ENCODE assay signal across 19 mouse cellular contexts in genomic region chr5:106327592-106328150, GRCm38 (mm10).
DNase-seq lines count a peak whose midpoint lies in the region; ATAC-seq and TF ChIP-seq lines count a peak whose summit lies in the region.
"Had no signal": no experiment of that assay in that cellular context is flagged by ENCODE, and none has a peak within 500 bp of the region (broad histone marks: within the 10 kb centered on the region; RNA-seq: fewer than 3 reads in every experiment).

No protein-coding gene starts in this region.

- TF ChIP-seq POLR2A in brain, embryonic 14.5 days (IDR thresholded peaks at IDR 0.05; ENCODE audit: borderline replicate concordance, extremely low read depth, insufficient read depth, insufficient read length, poor library complexity, severe bottlenecking), result no peak

- H3K36me3 ChIP-seq in forebrain, embryonic 12.5 days (replicated peaks), result no peaks in the 10 kb centered on the region
- H3K36me3 ChIP-seq in forebrain, embryonic 10.5 days (replicated peaks), result no peaks in the 10 kb centered on the region
- no peaks in the 10 kb centered on the region for H3K36me3 ChIP-seq in midbrain, embryonic 13.5 days
- no peaks in the 10 kb centered on the region for H3K36me3 ChIP-seq in midbrain, embryonic 14.5 days (ENCODE audit: control insufficient read depth, insufficient read depth, low read length)
- no peaks in the 10 kb centered on the region for H3K36me3 ChIP-seq in forebrain, postnatal 0 days (ENCODE audit: insufficient read depth)
- H3K36me3 ChIP-seq: embryonic facial prominence, embryonic 10.5 days; heart, embryonic 10.5 days had no signal

- H3K4me3 ChIP-seq in forebrain, embryonic 12.5 days (replicated peaks), result no peak overlapping the region
- no peak overlapping the region for H3K4me3 ChIP-seq in forebrain, embryonic 10.5 days
- no peak overlapping the region for H3K4me3 ChIP-seq in midbrain, embryonic 13.5 days (replicated peaks)
- H3K4me3 ChIP-seq in midbrain, embryonic 14.5 days (replicated peaks; ENCODE audit: low read depth, low read length), result no peak overlapping the region
- H3K4me3 ChIP-seq in forebrain, postnatal 0 days (ENCODE audit: low read depth, low read length), result no peak overlapping the region
- H3K4me3 ChIP-seq: embryonic facial prominence, embryonic 10.5 days; gastrocnemius, adult 2 months; heart, embryonic 10.5 days had no signal

- no peak overlapping the region for H3K27ac ChIP-seq in forebrain, embryonic 12.5 days
- H3K27ac ChIP-seq in forebrain, embryonic 10.5 days, result no peak overlapping the region
- H3K27ac ChIP-seq in midbrain, embryonic 13.5 days, result no peak overlapping the region
- no peak overlapping the region for H3K27ac ChIP-seq in midbrain, embryonic 14.5 days (replicated peaks; ENCODE audit: low read depth, low read length)
- H3K27ac ChIP-seq in forebrain, postnatal 0 days (ENCODE audit: low read depth, low read length), result no peak overlapping the region
- H3K27ac ChIP-seq: embryonic facial prominence, embryonic 10.5 days; gastrocnemius, adult 2 months; heart, embryonic 10.5 days; hindbrain, embryonic 14.5 days had no signal

- peaks cover 6% of the 10 kb centered on the region for H3K4me1 ChIP-seq in forebrain, embryonic 12.5 days
- H3K4me1 ChIP-seq in forebrain, embryonic 10.5 days, result peaks cover 13% of the 10 kb centered on the region
- H3K4me1 ChIP-seq in midbrain, embryonic 13.5 days (replicated peaks), result peaks cover 15% of the 10 kb centered on the region
- peaks cover 8% of the 10 kb centered on the region; the same call in 1 of the 2 replicates for H3K4me1 ChIP-seq in midbrain, embryonic 14.5 days (ENCODE audit: control insufficient read depth, insufficient read depth, low read length)
- H3K4me1 ChIP-seq in forebrain, postnatal 0 days (ENCODE audit: insufficient read depth), result 0 out of 2 replicates have a peak, but pooled peaks cover 6% of the 10 kb centered on the region
- H3K4me1 ChIP-seq: heart, embryonic 10.5 days had no signal

- H3K9me3 ChIP-seq in forebrain, embryonic 12.5 days, result no peaks in the 10 kb centered on the region
- H3K9me3 ChIP-seq in forebrain, embryonic 10.5 days, result no peaks in the 10 kb centered on the region
- H3K9me3 ChIP-seq in midbrain, embryonic 13.5 days, result no peaks in the 10 kb centered on the region
- no peaks in the 10 kb centered on the region for H3K9me3 ChIP-seq in midbrain, embryonic 14.5 days (ENCODE audit: control insufficient read depth, low read length)
- H3K9me3 ChIP-seq in forebrain, postnatal 0 days (ENCODE audit: low read length), result no peaks in the 10 kb centered on the region
- H3K9me3 ChIP-seq: embryonic facial prominence, embryonic 10.5 days; heart, embryonic 10.5 days had no signal

- no peak for TF ChIP-seq CTCF in brain, embryonic 14.5 days (IDR thresholded peaks at IDR 0.05; ENCODE audit: borderline replicate concordance, extremely low read depth, insufficient read depth, insufficient read length)
- no peak for TF ChIP-seq CTCF in forebrain, postnatal 0 days (IDR thresholded peaks at IDR 0.05; ENCODE audit: low read depth)

- peaks cover 33% of the 10 kb centered on the region for H3K27me3 ChIP-seq in forebrain, embryonic 12.5 days
- peaks cover 72% of the 10 kb centered on the region for H3K27me3 ChIP-seq in forebrain, embryonic 10.5 days (ENCODE audit: poor library complexity, severe bottlenecking)
- peaks cover 30% of the 10 kb centered on the region for H3K27me3 ChIP-seq in midbrain, embryonic 13.5 days
- H3K27me3 ChIP-seq in midbrain, embryonic 14.5 days (ENCODE audit: control insufficient read depth, insufficient read depth, low read length), result no peaks in the 10 kb centered on the region; the same call in 1 of the 2 replicates
- 0 out of 2 replicates have a peak, but pooled peaks cover 4% of the 10 kb centered on the region for H3K27me3 ChIP-seq in forebrain, postnatal 0 days (ENCODE audit: insufficient read depth, low read length)

- H3K4me2 ChIP-seq in forebrain, embryonic 12.5 days, result no peak overlapping the region
- no peak overlapping the region for H3K4me2 ChIP-seq in midbrain, embryonic 13.5 days (replicated peaks)
- H3K4me2 ChIP-seq in midbrain, embryonic 14.5 days (ENCODE audit: low read length), result no peak overlapping the region
- no peak overlapping the region for H3K4me2 ChIP-seq in forebrain, postnatal 0 days (ENCODE audit: low read depth)
- H3K4me2 ChIP-seq: hindbrain, embryonic 14.5 days had no signal

- 39% methylated on average over 9 of the region's 9 CpGs for WGBS in forebrain, embryonic 12.5 days
- WGBS in forebrain, embryonic 10.5 days, result 79% methylated on average over 9 of the region's 9 CpGs
- 51% methylated on average over 9 of the region's 9 CpGs for WGBS in midbrain, embryonic 13.5 days
- 59% methylated on average over 9 of the region's 9 CpGs for WGBS in midbrain, embryonic 14.5 days
- WGBS in forebrain, postnatal 0 days, result 23% methylated on average over 9 of the region's 9 CpGs

- ATAC-seq in forebrain, embryonic 12.5 days (ENCODE audit: low FRiP score), result peak; percentile 58; the same call in 1 of the 2 replicates
- peak; percentile 55; the same call in 1 of the 2 replicates for ATAC-seq in midbrain, embryonic 13.5 days
- ATAC-seq in midbrain, embryonic 14.5 days (ENCODE audit: low FRiP score, low TSS enrichment), result no peak
- peak; percentile 90 for ATAC-seq in forebrain, postnatal 0 days
- ATAC-seq: inflammation-experienced regulatory T-cells, adult 6 months; intestine, postnatal 0 days had no signal

- H3K9ac ChIP-seq in forebrain, embryonic 12.5 days, result no peak overlapping the region
- H3K9ac ChIP-seq in midbrain, embryonic 13.5 days (replicated peaks), result no peak overlapping the region
- no peak overlapping the region for H3K9ac ChIP-seq in midbrain, embryonic 14.5 days (replicated peaks; ENCODE audit: low read length)
- H3K9ac ChIP-seq in forebrain, postnatal 0 days, result no peak overlapping the region
- H3K9ac ChIP-seq: hindbrain, embryonic 14.5 days had no signal

- no peak for DNase-seq in forebrain, embryonic 10.5 days (ENCODE audit: extremely low spot score, low spot score)
- no peak for DNase-seq in midbrain, embryonic 14.5 days
- peak; percentile 70 for DNase-seq in brain, embryonic 14.5 days (ENCODE audit: low read depth)
- DNase-seq in forebrain, postnatal 0 days, result peak; percentile 28
- DNase-seq in adrenal gland, adult 18-20 months (ENCODE audit: low spot score in 2 of 2), result no peak
- DNase-seq: adrenal gland, postnatal 14 days; cerebellum, adult 2 months; cerebellum, postnatal 10 days; gastrocnemius, adult 2 months; gastrocnemius, postnatal 25 days; heart, postnatal 10 days; heart, postnatal 4 days had no signal

Comparison
In these comparisons a context has a peak if more than half of its experiments do, and no peak if none do; other contexts are left out.
1. DNase-seq: peak in brain, embryonic 14.5 days (single experiment) and forebrain, postnatal 0 days (single experiment); none in forebrain, embryonic 10.5 days (single experiment), midbrain, embryonic 14.5 days (single experiment) and adrenal gland, adult 18-20 months (0 of 2).